Mouse (Mus musculus) CD8-positive naive resting alpha-beta T cell, adult 2 months (primary cell): ENCODE results near the gene Uap1l1.
"Not testable (repeated sequence)": the region's sequence is repeated elsewhere in the genome, so short reads cannot be mapped to it uniquely, and the experiment has no call there.

Experiments used
- DNase-seq, 2 experiments: peaks; one replicate each; pipeline ENCODE4 v3.0.0; 2022; ENCODE audit warnings: low read depth in 2 of 2, low spot score in 2 of 2

Uap1l1 gene

DNA sequence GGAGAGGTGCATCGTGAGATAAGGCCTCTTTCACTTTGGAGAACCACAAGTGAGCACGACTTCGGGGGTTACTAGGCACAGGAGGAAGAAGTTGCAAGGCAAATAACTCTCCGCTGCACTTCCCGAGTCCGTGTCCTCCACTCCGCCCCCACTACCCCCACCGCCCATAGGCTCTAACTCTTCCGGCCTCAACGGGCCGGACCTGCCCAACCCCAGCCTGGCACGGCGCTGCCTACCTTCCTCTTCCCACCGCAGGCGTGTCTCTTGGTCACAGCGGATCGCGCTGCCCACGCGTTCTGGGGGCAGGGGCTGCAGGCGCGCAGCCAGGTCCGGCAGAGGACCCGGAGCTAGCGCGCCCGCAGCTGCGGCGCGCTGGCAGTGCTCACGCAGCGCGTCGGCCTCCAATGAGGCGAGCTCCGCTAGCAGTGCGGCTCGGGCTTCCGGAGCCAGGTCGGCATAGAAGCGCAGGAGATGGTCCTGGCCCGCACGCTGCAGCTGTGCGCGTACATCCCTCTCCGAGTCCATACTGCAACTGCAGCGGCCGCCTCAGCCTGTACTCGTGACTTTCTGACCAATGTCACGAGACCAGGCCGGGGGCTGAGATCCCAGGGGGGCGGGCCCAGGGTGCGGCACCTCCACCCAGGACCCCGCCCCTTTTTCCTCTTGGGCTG lies at the start of gene Uap1l1:
Uap1l1 (minus strand) TSS at position 592 of the 671 bp plus-strand sequence.
- peak in 1 of 2 experiments; percentile 28 for DNase-seq

- DNase-seq = not testable (repeated sequence)
Measured at GRCm38 (mm10) chr2:25413436-25413835, 48.0 kb upstream of the Uap1l1 start.

GRCm38 (mm10) chr2:25408908-25409307 lies 43.4 kb upstream of the Uap1l1 start:
- no peak for DNase-seq

- DNase-seq = no peak
Measured at GRCm38 (mm10) chr2:25403994-25404393, 38.5 kb upstream of the Uap1l1 start.

DNA sequence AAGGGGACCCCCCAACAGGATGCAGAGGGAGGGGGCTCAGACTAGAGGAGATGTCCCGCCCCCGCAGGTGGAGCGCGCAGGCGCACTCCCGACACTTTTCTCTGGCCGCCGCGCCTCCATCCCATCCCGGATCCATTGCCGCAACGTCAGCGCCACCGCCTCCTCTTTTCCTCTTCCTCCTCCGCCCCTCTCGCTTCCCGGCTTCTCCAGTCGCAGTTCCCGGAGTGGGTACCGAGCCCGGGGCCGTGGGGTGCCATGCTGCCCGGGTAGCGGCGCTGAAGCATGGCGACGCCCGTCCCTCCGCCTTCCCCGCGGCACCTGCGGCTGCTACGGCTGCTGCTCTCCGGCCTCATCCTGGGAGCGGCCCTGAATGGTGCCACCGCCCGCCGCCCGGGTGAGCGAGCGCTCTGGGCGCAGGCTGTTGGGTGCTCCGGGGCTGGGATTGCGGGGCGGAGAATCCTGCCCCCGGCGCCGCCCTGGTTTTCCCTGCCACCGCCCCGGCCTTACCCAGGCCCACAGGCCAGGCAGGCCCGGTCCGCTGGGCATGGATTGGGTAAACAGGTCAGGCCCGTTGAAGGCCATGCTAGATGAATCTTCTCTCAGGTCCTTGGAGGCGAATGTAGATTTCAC lies 37.6 kb upstream of the Uap1l1 start:
- DNase-seq = peak in 1 of 2 experiments; percentile 8

DNA sequence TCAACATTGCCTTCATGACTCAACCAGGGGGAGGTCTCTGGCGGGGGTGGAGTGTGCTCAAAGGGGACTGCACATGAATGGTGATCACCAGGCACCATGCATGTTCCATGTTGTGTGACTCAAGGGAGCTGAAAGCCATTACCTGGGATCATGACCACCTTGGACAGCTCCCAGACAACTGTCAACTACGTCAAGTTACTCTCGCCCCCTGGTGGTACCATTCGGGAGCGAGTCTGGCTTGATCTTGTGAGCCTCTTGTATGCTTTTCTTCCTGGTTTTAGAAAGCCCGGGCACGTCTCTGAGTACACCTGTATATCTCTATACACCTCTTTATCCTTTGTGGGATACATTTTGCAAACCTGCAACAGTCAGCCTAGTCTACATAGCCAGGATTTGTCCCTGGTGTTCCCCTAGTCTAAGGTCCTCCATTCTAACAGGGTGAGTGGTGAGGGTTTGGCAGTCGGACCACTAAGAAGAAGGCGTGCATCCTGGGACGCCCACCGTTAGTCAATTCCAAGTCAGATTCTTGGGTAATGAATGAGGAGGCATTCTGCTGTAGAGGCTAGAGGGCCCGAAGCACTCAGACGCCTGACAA lies 37.0 kb upstream of the Uap1l1 start:
- peak; percentile 74 to 85 for DNase-seq

DNA sequence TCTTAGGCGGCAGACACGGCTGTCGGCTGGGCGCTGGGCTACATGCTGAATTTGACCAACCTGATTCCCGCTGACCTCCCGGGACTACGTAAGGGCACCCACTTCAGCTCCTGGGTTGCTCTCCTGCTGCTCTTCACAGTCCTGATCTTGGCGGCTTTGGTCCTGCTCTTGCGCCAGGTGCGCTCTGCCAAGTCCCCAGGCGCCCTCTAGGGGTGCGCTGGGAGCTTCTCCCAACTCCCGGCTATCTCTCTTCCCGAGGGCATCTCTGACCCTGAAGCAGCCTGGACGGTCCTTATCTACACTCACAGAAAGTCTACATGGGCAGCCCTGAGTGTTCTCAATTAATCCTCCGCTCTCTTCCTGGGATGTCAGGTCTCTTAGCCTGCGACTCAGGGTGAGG lies 35.3 kb upstream of the Uap1l1 start:
- DNase-seq = no peak

- no peak for DNase-seq
Measured at GRCm38 (mm10) chr2:25400291-25400690, 34.8 kb upstream of the Uap1l1 start.

GRCm38 (mm10) chr2:25399051-25399450 lies 33.6 kb upstream of the Uap1l1 start, which contains the start of gene Npdc1:
TSS of gene Npdc1 (plus strand) at chr2:25399351.
- no peak for DNase-seq

GRCm38 (mm10) chr2:25398065-25398464 lies 32.6 kb upstream of the Uap1l1 start:
- DNase-seq = no peak

- DNase-seq = no peak
Measured at GRCm38 (mm10) chr2:25397010-25397409, 31.5 kb upstream of the Uap1l1 start.

DNA sequence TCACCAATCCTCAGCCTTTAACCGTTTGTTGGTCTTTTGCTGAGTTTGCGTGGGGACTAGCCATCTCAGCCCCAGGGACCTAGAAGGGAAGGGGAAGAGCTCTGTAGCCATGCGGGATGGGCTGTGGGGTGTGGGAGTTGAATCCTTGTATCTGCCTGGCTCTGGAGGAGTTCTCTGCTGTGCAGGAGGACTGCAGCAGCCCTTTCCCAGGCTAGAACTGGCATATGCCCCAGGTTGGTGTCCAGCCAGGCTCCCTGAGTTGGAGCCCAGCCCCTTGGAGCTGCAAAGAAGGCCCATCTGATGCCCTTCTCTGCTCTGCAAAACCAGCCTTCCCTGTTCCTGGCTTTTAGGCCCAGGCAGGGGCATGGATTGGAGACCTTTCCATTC lies 31.1 kb upstream of the Uap1l1 start:
- DNase-seq = no peak

- DNase-seq = no peak
Measured at GRCm38 (mm10) chr2:25395721-25396596, 30.5 kb upstream of the Uap1l1 start, which contains the start of gene Entpd2. TSS of gene Entpd2 (plus strand) at chr2:25395874.

- no peak for DNase-seq
Measured at GRCm38 (mm10) chr2:25394281-25395221, 29.1 kb upstream of the Uap1l1 start.

- no peak for DNase-seq
Measured at GRCm38 (mm10) chr2:25391266-25391665, 25.8 kb upstream of the Uap1l1 start.

GRCm38 (mm10) chr2:25384492-25384891 lies 19.0 kb upstream of the Uap1l1 start:
- DNase-seq = no peak

DNA sequence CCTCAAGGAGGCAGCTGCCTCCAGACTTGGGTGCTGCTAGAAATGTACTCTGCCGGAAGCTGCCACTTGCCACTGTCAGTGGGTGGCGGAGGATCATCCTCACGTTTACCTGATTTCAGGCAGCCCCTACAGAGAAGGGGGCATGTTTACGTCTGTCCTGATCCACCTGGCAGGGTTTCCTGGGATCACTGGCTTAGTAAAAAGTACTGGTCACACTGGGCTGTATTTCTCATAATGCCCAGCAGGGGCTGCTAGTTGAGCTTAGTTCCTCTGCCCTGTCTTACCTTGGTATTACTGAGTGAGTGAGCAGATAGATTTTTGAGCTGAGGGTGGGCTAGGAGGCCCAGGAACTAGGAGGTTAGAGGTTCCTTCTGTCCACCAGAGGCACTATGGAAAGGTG lies 11.1 kb upstream of the Uap1l1 start:
- peak in 1 of 2 experiments; percentile 42 for DNase-seq

DNA sequence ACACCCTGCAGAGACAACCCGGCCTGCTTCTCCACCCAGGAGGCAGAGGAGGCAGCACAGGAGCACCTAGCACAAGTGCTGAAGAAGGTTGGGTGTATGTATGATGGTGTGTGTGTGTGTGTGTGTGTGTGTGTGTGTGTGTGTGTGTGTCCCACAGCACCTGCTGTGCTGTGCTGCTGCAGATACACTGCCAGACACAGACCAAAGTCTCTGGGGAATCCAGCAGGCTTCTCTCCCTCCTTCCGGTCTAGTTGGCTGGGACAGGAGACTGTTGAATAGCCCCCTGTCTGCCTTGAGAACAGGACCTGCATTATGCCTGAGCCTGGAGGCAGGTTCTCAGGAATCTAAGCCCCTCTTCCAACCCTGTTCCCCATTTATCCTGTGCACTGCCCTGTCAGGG lies 7.9 kb upstream of the Uap1l1 start:
- DNase-seq = no peak

GRCm38 (mm10) chr2:25372644-25373391 lies 7.3 kb upstream of the Uap1l1 start:
- no peak for DNase-seq
